Mouse (Mus musculus): ENCODE results near the gene Myo16. TPM values are rescaled to one million over a fixed set of nuclear protein-coding genes. Genes with fewer than 3 reads are reported as not detected.

Gene Myo16
- total and polyA plus RNA-seq, 3 experiments, result not detected

- Histone ChIP-seq H3K36me3 (ENCODE audit: control insufficient read depth in 1 of 2, insufficient read depth in 2 of 2, low read length in 2 of 2) (no peaks in the 10 kb centered on the region), H3K27ac (ENCODE audit: control insufficient read depth, low read depth, low read length) (no peak overlapping the region), H3K9ac (ENCODE audit: control insufficient read depth, low read depth, low read length, poor library complexity, severe bottlenecking) (no peak overlapping the region), H3K27me3 (ENCODE audit: control insufficient read depth in 1 of 2, insufficient read depth in 2 of 2, low read length in 2 of 2) (no peaks in the 10 kb centered on the region), H3K4me3 (ENCODE audit: control insufficient read depth in 1 of 2, insufficient read depth in 1 of 2, low read depth in 2 of 2, low read length in 2 of 2) (no peak overlapping the region), H3K79me2 (ENCODE audit: control insufficient read depth, insufficient read depth, low read length, poor library complexity) (no peaks in the 10 kb centered on the region), H3K4me1 (ENCODE audit: control insufficient read depth in 1 of 2, insufficient read depth in 2 of 2, low read length in 2 of 2) (no peaks in the 10 kb centered on the region), H3K9me3 (replicated peaks; ENCODE audit: insufficient read depth, low read length) (no peaks in the 10 kb centered on the region)
- no peak for TF ChIP-seq ZMIZ1 (IDR thresholded peaks at IDR 0.05; ENCODE audit: low read depth, low read length)
- TF ChIP-seq USF1 (IDR thresholded peaks at IDR 0.05; ENCODE audit: low read depth, low read length), result no peak
- no peak for TF ChIP-seq GABPA (IDR thresholded peaks at IDR 0.05; ENCODE audit: low read depth, low read length)
- TF ChIP-seq POLR2A (IDR thresholded peaks at IDR 0.05; ENCODE audit: control insufficient read depth in 1 of 2, insufficient read depth in 1 of 2, low read depth in 1 of 2, low read length in 2 of 2, poor library complexity in 1 of 2), result no peak
- no peak for TF ChIP-seq ELF1 (IDR thresholded peaks at IDR 0.05; ENCODE audit: low read depth, low read length)
- TF ChIP-seq MYB (IDR thresholded peaks at IDR 0.05; ENCODE audit: low read depth, low read length), result no peak
- no peak for TF ChIP-seq GATA1 (IDR thresholded peaks at IDR 0.05; ENCODE audit: low read depth, low read length)
- TF ChIP-seq TCF12 (IDR thresholded peaks at IDR 0.05; ENCODE audit: low read depth, low read length), result no peak
- no peak for TF ChIP-seq MXI1 (IDR thresholded peaks at IDR 0.05; ENCODE audit: low read depth, low read length)
- TF ChIP-seq CTCF (IDR thresholded peaks at IDR 0.05 in 2 of 3, conservative IDR thresholded peaks at IDR 0.05 in 1 of 3; ENCODE audit: control insufficient read depth in 1 of 3, insufficient read depth in 1 of 3, low read depth in 2 of 3, low read length in 3 of 3, poor library complexity in 1 of 3, severe bottlenecking in 1 of 3), result no peak
- no peak for TF ChIP-seq ZNF384 (IDR thresholded peaks at IDR 0.05; ENCODE audit: low read depth, low read length)
- no peak for TF ChIP-seq ZKSCAN1 (IDR thresholded peaks at IDR 0.05; ENCODE audit: low read depth, low read length)
- TF ChIP-seq EP300 (IDR thresholded peaks at IDR 0.05; ENCODE audit: low read depth in 1 of 2, low read length in 2 of 2), result no peak
- DNase-seq (ENCODE audit: low read depth, low spot score), result no peak
Measured at GRCm38 (mm10) chr8:10304721-10305120, 151.0 kb downstream of the Myo16 start.

GRCm38 (mm10) chr8:10307345-10307744 is 153.6 kb downstream of the Myo16 start:
- Histone ChIP-seq H3K27me3 (ENCODE audit: control insufficient read depth in 1 of 2, insufficient read depth in 2 of 2, low read length in 2 of 2) (no peaks in the 10 kb centered on the region), H3K9me3 (replicated peaks; ENCODE audit: insufficient read depth, low read length) (no peaks in the 10 kb centered on the region), H3K9ac (ENCODE audit: control insufficient read depth, low read depth, low read length, poor library complexity, severe bottlenecking) (no peak overlapping the region), H3K79me2 (ENCODE audit: control insufficient read depth, insufficient read depth, low read length, poor library complexity) (no peaks in the 10 kb centered on the region), H3K4me1 (ENCODE audit: control insufficient read depth in 1 of 2, insufficient read depth in 2 of 2, low read length in 2 of 2) (no peaks in the 10 kb centered on the region), H3K36me3 (ENCODE audit: control insufficient read depth in 1 of 2, insufficient read depth in 2 of 2, low read length in 2 of 2) (no peaks in the 10 kb centered on the region), H3K27ac (ENCODE audit: control insufficient read depth, low read depth, low read length) (no peak overlapping the region), H3K4me3 (ENCODE audit: control insufficient read depth in 1 of 2, insufficient read depth in 1 of 2, low read depth in 2 of 2, low read length in 2 of 2) (no peak overlapping the region)
- DNase-seq (ENCODE audit: low read depth, low spot score), result no peak
- TF ChIP-seq GABPA (IDR thresholded peaks at IDR 0.05; ENCODE audit: low read depth, low read length) (no peak), JUND (IDR thresholded peaks at IDR 0.05; ENCODE audit: low read depth, low read length) (no peak), KAT2A (conservative IDR thresholded peaks at IDR 0.05; ENCODE audit: low read depth, low read length) (no peak), HCFC1 (IDR thresholded peaks at IDR 0.05; ENCODE audit: low read depth, low read length) (no peak), POLR2A (IDR thresholded peaks at IDR 0.05; ENCODE audit: control insufficient read depth in 1 of 2, insufficient read depth in 1 of 2, low read depth in 1 of 2, low read length in 2 of 2, poor library complexity in 1 of 2) (no peak), CTCF (IDR thresholded peaks at IDR 0.05 in 2 of 3, conservative IDR thresholded peaks at IDR 0.05 in 1 of 3; ENCODE audit: control insufficient read depth in 1 of 3, insufficient read depth in 1 of 3, low read depth in 2 of 3, low read length in 3 of 3, poor library complexity in 1 of 3, severe bottlenecking in 1 of 3) (no peak), RCOR1 (IDR thresholded peaks at IDR 0.05; ENCODE audit: low read depth, low read length) (no peak), ZKSCAN1 (IDR thresholded peaks at IDR 0.05; ENCODE audit: low read depth, low read length) (no peak), ETS1 (IDR thresholded peaks at IDR 0.05; ENCODE audit: low read depth, low read length) (no peak), ZC3H11A (IDR thresholded peaks at IDR 0.05; ENCODE audit: low read depth, low read length) (no peak), ZMIZ1 (IDR thresholded peaks at IDR 0.05; ENCODE audit: low read depth, low read length) (no peak), CHD2 (IDR thresholded peaks at IDR 0.05; ENCODE audit: low read length) (no peak), TCF12 (IDR thresholded peaks at IDR 0.05; ENCODE audit: low read depth, low read length) (no peak), MXI1 (IDR thresholded peaks at IDR 0.05; ENCODE audit: low read depth, low read length) (no peak), SIN3A (IDR thresholded peaks at IDR 0.05; ENCODE audit: low read length) (no peak), CHD1 (IDR thresholded peaks at IDR 0.05; ENCODE audit: low read depth, low read length) (no peak), UBTF (IDR thresholded peaks at IDR 0.05; ENCODE audit: borderline replicate concordance, insufficient read depth, low read depth, low read length) (no peak), MAX (IDR thresholded peaks at IDR 0.05; ENCODE audit: low read length) (no peak)
